Mouse (Mus musculus) cerebellum, adult 2 months (tissue): Measurements from ENCODE around the gene Trpm6.

ENCODE experiments used
- CTCF ChIP-seq: fragments of 200-500 bp; IDR thresholded peaks from 2 replicates; pipeline ENCODE4 v1.5.1; 2011; ENCODE audit warnings: low read depth, mild to moderate bottlenecking, control low read depth, low read length, moderate library complexity, borderline replicate concordance; ENCODE audit not compliant: insufficient read depth
- POLR2A ChIP-seq: fragments of 200-500 bp; IDR thresholded peaks from 2 replicates; pipeline ENCODE4 v1.6.1; 2011; ENCODE audit warnings: low read length, control low read depth, borderline replicate concordance; ENCODE audit not compliant: insufficient read depth

DNA sequence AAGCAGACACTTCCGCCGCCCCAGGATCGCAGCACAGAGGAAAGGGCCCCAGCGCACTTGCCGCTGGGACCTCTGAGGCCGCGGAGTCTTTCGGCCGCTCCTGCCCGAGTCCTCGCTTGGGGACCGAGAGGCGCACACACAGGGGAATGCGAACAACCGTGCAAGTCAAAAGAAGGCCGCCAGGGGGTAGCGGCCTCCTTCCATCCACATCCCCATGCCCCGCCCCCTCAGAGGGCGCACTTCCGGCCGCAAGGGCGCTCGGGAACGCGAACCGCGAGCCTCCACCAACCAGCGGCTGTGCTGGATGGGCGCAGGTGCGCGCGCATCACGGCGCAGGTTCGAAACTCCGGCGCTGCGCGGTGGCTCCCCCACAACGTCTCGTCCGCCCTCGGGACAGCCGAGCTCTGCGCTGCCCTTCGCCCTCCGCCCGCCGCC, 36.9 kb upstream of the Trpm6 start, which contains the start of gene D030056L22Rik:
- TF ChIP-seq CTCF (peak; percentile 56), POLR2A (no peak)
